Mouse (Mus musculus) left cerebral cortex, postnatal 36 days (tissue): ENCODE data around the gene Atxn1. TPM values are rescaled to one million over a fixed set of nuclear protein-coding genes. Genes with fewer than 3 reads are reported as not detected.

Experiments
- DNase-seq, 2 experiments: peaks; one replicate each; pipeline ENCODE4 v3.0.0; 2021 to 2022; ENCODE audit warnings: low spot score in 2 of 2, mixed read lengths in 1 of 2
- intact Hi-C: fragments of 180-260 bp; cut with DNase I; formaldehyde crosslinking; loops from one replicate; pipeline ENCODE4 v1.15.1; 2025
- total RNA-seq, 2 experiments: library from RNA; stranded (reverse); gene quantifications; 2 replicates each; pipeline ENCODE4 v1.2.3; 2021

Atxn1 gene
- total RNA-seq, 2 experiments from 2014 or later, result 156 to 184 TPM

DNA sequence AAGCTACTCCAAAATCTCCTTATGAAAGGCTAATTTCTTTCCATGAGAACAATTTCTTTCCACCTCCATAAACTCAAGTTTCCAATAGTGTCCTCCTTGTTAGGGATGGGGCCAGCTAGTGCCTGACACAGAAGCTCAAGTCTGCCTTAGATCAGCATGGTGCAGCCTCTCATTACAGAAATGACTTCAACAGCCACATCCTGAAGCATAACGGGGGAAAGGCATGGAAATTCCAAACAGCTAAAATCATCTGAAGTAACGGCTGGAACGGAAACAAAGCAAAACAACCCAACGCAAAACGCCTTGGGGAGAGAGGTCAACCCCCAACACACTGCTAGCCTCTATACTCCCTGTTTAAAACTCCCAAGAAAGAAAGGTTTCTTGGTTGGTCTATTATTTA lies 284.2 kb downstream of the Atxn1 start:
- intact Hi-C loops, result no loop called here
- no peak for DNase-seq

DNA sequence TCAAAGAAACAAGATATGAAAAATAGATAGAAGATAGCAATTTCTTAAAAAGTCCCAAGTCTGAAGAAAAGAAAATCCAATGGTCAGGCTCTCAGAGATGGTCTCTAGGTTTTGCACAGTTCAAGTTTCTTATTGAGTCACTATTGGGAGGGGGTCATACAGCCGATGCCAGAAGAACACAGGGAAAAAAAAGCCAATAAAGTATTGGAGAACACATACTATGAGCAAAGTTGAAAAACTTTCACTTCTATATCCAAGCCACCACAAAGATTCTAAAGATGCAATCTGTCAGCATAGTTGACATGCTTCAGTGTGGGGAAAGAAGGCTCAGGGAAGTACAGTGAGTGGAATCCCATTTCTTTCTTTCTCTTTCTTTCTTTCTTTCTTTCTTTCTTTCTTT lies 285.7 kb downstream of the Atxn1 start:
- DNase-seq, result no peak
- intact Hi-C loops, result no loop called here

DNA sequence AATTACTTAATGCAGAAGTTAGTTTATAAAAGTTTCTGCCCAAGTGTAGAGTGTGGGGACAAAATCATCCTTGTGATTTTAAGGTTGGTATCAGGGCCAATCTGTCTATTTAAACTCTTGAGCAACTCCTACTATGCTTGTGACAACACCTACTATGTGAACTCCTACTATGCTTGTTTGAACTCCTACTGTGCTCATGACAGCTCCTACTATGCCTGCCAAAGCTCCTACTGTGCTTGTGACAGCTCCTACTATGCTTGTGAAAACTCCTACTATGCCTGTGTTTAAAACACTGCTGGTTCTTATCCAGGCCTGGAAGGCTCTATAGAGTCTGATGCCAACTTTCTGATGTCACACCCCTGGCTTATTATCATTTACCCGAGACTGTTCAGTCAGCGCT lies 292.2 kb downstream of the Atxn1 start:
- DNase-seq, result no peak
- intact Hi-C loops, result no loop called here

DNA sequence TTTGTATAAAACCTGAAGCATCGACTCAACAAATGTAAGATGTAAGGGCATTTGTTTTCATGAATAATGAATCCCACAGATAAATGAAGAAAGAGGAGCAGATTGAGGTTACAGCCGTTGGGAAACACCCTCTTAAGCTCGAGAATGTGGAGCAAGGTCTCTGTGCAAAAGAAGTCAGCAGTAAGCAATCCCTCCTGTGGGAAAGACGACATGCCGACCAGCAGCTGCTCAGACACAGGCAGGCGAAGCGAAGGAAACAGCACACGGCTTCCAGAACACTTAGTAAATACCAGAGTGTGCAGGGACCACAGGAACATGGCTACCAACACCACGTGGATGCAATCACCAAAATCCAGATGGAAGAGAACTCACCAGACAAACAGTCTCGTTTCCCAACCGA lies 294.8 kb downstream of the Atxn1 start:
- no peak for DNase-seq
- intact Hi-C loops, result no loop called here

DNA sequence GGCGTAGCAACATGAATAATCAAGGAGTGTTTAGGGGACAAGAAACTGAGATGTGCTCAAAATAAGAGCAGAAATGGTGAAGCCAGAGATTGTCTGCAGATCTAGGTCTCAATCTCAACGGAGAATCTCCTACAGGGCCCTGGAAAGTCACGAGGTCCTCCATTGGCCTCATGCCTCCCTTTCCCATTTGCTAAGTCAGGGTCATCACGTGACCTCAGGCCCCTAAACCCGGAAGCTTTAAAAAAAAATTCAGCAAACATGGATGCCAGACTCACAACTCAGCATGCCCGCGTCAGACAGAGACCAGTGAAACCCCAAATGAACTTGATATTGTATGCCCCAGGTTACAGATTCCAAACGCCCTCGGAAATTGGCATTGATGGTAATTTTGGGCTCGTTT lies 302.0 kb downstream of the Atxn1 start:
- intact Hi-C loops, result no loop called here
- no peak for DNase-seq

GRCm38 (mm10) chr13:45662216-45662615 lies 302.6 kb downstream of the Atxn1 start:
- intact Hi-C loops, result no loop called here
- no peak for DNase-seq

DNA sequence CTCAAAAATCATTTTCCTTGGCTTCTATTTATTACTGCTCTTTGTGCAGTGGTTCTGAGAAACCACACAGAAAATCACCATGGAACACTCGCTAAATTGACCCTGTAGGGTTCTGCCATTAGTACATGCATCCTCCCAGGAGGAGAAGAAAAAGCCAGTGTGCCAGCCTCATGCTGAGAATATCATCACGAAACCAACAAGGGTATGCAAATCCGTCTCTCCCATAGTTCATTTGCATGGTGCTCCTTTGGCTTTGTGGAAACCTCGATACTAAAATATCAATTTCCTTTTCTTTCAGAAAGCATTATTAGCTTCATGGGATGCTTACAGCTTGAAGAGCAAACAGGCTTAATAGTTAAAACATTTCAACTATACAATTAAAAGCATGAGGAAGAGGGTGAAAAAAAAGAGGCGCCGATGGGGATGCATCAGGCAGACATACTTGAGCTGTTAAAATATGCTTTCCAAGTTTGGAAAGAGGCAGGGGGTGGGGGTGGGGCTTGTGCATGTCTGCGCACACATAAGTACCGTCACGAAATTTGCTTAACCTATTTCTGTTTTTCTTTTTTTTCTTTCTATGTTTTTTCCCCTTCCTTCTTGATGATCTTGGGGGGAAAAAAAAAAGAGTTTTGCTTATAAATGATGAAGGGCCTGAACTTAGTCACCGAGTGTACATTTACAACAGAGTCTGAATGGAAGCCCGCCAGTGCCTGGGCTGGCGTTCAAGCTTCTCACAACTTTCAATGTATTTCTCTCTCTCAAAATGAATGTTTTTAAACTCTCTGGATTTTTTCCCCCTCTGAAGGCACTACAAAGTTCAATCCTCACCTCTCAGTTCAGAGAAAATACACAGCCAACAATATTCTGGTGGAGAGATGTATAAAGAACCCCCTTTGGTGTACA lies 303.3 kb downstream of the Atxn1 start:
- intact Hi-C loops, result no loop called here

GRCm38 (mm10) chr13:45659813-45660212 lies 305.0 kb downstream of the Atxn1 start:
- intact Hi-C loops, result no loop called here
- DNase-seq, result peak; percentile 60 to 61

More for the DNA sequence above, 303.3 kb downstream of the Atxn1 start:
- DNase-seq, result peak in 1 of 2 experiments; percentile 52

- no peak for DNase-seq
- intact Hi-C loops, result no loop called here
Observed at GRCm38 (mm10) chr13:45658343-45658742, 306.5 kb downstream of the Atxn1 start.

- intact Hi-C loops, result no loop called here
- DNase-seq, result no peak
Observed at GRCm38 (mm10) chr13:45657176-45657575, 307.6 kb downstream of the Atxn1 start.

- intact Hi-C loops, result no loop called here
- no peak for DNase-seq
Observed at GRCm38 (mm10) chr13:45651652-45652241, 313.1 kb downstream of the Atxn1 start.

DNA sequence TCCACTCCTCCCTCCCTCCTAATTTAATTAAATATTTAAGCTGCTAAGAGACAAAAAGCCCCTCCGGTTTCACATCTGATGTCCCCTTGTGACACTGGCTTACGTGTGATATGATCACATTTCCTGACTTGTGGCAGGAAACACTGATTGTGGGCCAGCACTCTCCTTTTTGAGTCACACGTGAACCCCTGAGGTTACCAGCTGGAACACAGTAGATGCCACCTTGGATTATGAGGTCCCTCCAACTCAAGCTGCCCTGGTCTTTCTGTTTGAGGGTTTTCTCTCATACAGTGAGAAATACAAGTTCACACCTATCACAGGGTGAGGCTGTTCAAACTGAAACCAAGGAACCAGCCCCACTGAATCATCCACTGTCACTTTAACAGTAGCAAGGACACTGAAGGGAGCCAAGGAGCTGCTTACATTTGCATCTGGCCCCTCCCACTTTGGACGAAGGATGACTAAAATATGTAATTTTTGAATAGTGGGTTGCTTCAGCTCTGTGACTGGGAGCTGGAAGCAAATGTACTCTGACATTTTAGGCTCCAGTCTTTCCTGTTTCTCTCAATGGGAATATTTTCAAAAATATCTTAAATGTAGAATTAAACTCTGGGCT lies 315.5 kb downstream of the Atxn1 start:
- no peak for DNase-seq

DNA sequence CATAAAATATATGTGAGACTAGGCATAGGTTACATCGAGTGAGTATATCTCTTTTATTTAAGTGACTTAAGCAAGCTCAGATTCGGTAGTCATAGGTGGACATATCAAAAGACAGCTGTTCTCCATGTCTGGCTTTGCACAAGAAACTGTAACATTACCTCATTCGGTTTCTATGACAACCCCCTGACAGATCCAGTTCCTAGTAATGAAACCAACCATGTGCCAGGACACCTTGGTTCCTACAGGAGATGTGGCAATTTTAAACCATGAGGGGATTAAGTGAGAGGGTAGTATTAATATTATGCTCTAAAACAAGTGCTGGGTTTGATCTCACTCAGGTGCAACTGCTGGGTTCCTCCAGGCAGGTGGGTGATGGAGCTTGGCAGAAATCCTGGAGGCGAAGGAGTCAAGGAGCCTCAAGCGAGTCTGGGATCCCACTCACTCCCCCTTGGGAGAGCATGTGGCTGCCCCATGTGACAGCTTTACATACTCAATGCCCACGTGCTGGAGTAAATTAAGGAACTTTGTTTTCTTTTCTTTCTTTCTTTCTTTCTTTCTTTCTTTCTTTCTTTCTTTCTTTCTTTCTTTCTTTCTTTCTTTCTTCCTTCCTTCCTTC lies 320.9 kb downstream of the Atxn1 start:
- peak in 1 of 2 experiments; percentile 38 for DNase-seq
- intact Hi-C loops, result no loop called here

More for the DNA sequence above, 315.5 kb downstream of the Atxn1 start:
- intact Hi-C loops, result no loop called here

DNA sequence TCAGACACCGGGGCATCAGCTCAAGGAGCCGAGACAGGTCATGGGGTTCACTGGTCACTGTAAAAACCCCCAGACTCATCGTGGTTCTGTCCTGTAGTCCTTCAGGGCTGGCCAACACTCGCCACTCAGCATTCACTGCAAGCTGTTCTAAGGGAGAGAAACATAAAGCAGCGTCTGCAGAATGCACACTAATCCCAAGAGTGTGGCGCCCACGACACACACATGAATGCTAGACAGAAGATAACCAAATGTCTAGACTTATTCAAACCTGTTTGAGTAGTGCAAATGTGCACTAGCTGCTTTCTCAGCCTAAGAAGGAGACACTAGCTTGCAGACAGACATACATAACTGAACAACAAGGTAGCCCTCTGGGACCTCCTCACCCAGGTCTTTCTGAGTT lies 321.9 kb downstream of the Atxn1 start:
- peak in 1 of 2 experiments; percentile 44 for DNase-seq
- intact Hi-C loops, result no loop called here

- intact Hi-C loops, result no loop called here
- no peak for DNase-seq
Observed at GRCm38 (mm10) chr13:45640431-45640830, 324.4 kb downstream of the Atxn1 start.

DNA sequence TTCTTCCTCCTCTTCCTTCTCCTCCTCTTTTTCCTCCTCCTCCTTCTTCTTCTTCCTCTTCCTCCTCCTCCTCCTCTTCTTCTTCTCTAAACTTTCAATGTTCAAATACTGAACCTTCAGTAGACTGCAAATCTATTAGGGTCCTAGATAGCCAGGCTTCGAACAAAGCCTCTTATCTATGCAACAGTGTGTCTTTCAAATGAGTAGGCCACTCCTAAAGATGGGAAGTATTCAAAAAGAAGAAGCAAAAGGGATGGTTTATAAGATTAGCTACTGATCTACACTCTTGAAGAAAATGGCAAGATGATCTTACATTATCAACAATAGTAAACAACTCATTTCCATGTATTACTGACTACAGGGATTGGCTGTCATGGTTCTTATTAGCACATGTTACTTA lies 326.5 kb downstream of the Atxn1 start:
- intact Hi-C loops, result no loop called here
- no peak for DNase-seq

DNA sequence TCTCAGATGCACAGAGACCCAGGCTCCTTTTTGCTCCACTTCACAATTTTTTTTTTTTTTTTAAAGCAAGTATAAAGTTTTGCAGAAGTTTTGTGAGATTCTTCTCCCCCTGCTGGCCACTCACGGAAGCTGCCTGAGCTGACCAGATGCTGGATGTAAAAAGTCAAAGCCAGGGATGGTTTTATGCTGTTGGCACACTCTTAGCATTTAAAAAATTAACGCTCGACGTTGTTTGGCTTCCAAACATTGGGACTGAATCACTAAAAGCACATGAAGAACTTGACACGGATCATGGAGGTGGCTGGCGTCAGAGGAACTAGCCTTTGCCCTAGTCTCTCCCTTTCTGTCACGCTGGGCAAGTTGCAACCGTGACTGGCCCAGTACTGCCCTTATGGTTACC lies 327.5 kb downstream of the Atxn1 start:
- DNase-seq, result no peak
- intact Hi-C loops, result no loop called here

GRCm38 (mm10) chr13:45636435-45636834 lies 328.4 kb downstream of the Atxn1 start:
- intact Hi-C loops, result no loop called here
- DNase-seq, result no peak

- DNase-seq, result no peak
- intact Hi-C loops, result loop anchor here (5.0 kb wide), 1 partner anchor 57 kb away; no protein-coding TSS in a partner anchor
Observed at GRCm38 (mm10) chr13:45633918-45634317, 330.9 kb downstream of the Atxn1 start.

GRCm38 (mm10) chr13:45632133-45632532 lies 332.7 kb downstream of the Atxn1 start:
- no peak for DNase-seq
- intact Hi-C loops, result loop anchor here (5.0 kb wide), 1 partner anchor 55 kb away; no protein-coding TSS in a partner anchor
